ENCODE assay signal across 12 mouse cellular contexts in the genomic region with DNA sequence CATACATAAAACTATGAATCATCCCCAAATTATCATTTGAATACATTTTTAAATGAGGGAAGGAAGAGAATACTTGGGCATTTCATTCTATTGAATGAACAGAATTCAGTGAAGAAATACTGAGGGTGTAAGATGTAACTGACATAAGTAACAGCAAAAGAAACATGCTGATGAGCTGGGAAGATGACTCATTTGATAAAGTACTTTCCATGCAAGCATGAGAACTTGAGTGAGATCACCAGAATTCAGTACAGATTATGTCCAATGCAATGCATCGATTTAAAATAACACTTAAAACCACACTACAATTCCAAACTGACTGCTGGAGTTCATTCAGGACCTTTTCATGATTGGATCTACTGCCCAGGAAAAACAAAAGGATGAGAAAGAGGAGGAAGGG.
"Had no signal": no experiment of that assay in that cellular context is flagged by ENCODE, and none has a peak within 500 bp of the region (broad histone marks: within the 10 kb centered on the region; RNA-seq: fewer than 3 reads in every experiment).

No protein-coding gene starts in this region.

- DNase-seq: cerebellum, postnatal 10 days; cerebellum, postnatal 14 days; cerebellum, postnatal 25 days; cerebellum, postnatal 36 days; forebrain, postnatal 0 days; gastrocnemius, adult 2 months; gastrocnemius, postnatal 10 days; gastrocnemius, postnatal 14 days; gastrocnemius, postnatal 25 days; gastrocnemius, postnatal 36 days; heart, adult 18-20 months; heart, adult 2 months had no signal
